Mouse (Mus musculus): Measurements from ENCODE around the gene Olfr1098. TPM values are rescaled to one million over a fixed set of nuclear protein-coding genes. Genes with fewer than 3 reads are reported as not detected.

The Olfr1098 gene
- not detected in 2 replicates for polyA plus RNA-seq (2014; fragmentation: Nextera tagmentation; extraction: Ambion mirVana)

GRCm38 (mm10) chr2:86924445-86924844, at the start of gene Olfr1098:
Gene Olfr1098 (minus strand): TSS chr2:86924545.
- no peak within 1 kb of the TSS for H3K9ac ChIP-seq (replicated peaks; ENCODE audit: low read depth, low read length)
- no peak for ATAC-seq (ENCODE audit: insufficient number of reproducible peaks, insufficient read depth, low FRiP score, low read depth)
- WGBS, result 85% methylated on average over 1 of the region's 1 CpGs

GRCm38 (mm10) chr2:86960593-86960992, 36.2 kb upstream of the Olfr1098 start, which contains the start of gene Olfr1099:
Gene Olfr1099 (minus strand): TSS chr2:86960693.
- Histone ChIP-seq H3K4me3 (ENCODE audit: low read depth, low read length) (no peak within 1 kb of the TSS), H3K27me3 (ENCODE audit: control insufficient read depth, insufficient read depth, low read length) (no peaks in the 10 kb centered on the region), H3K4me2 (replicated peaks; ENCODE audit: low read depth, low read length) (no peak within 1 kb of the TSS), H3K36me3 (ENCODE audit: control insufficient read depth, insufficient read depth, low read length) (no peaks in the 10 kb centered on the region), H3K9ac (replicated peaks; ENCODE audit: low read depth, low read length) (no peak within 1 kb of the TSS), H3K27ac (ENCODE audit: low read length) (no peak within 1 kb of the TSS), H3K4me1 (ENCODE audit: control insufficient read depth, insufficient read depth, low read length) (no peaks in the 10 kb centered on the region), H3K9me3 (ENCODE audit: control insufficient read depth, low read depth, low read length) (no peaks in the 10 kb centered on the region)
- no peak for ATAC-seq (ENCODE audit: insufficient number of reproducible peaks, insufficient read depth, low FRiP score, low read depth)
- 88% methylated on average over 1 of the region's 1 CpGs for WGBS

More at GRCm38 (mm10) chr2:86924445-86924844, at the start of gene Olfr1098:
- no peak within 1 kb of the TSS for H3K4me2 ChIP-seq (replicated peaks; ENCODE audit: low read depth, low read length)
- no peak within 1 kb of the TSS for H3K27ac ChIP-seq (ENCODE audit: low read length)
- H3K4me1 ChIP-seq (ENCODE audit: control insufficient read depth, insufficient read depth, low read length), result no peaks in the 10 kb centered on the region
- H3K4me3 ChIP-seq (ENCODE audit: low read depth, low read length), result no peak within 1 kb of the TSS
- H3K36me3 ChIP-seq (ENCODE audit: control insufficient read depth, insufficient read depth, low read length), result no peaks in the 10 kb centered on the region
- no peaks in the 10 kb centered on the region for H3K27me3 ChIP-seq (ENCODE audit: control insufficient read depth, insufficient read depth, low read length)
- H3K9me3 ChIP-seq (ENCODE audit: control insufficient read depth, low read depth, low read length), result no peaks in the 10 kb centered on the region

- Histone ChIP-seq H3K27ac (ENCODE audit: low read length) (no peak overlapping the region), H3K27me3 (ENCODE audit: control insufficient read depth, insufficient read depth, low read length) (no peaks in the 10 kb centered on the region), H3K4me2 (replicated peaks; ENCODE audit: low read depth, low read length) (no peak overlapping the region), H3K36me3 (ENCODE audit: control insufficient read depth, insufficient read depth, low read length) (no peaks in the 10 kb centered on the region), H3K9ac (replicated peaks; ENCODE audit: low read depth, low read length) (no peak overlapping the region), H3K9me3 (ENCODE audit: control insufficient read depth, low read depth, low read length) (no peaks in the 10 kb centered on the region), H3K4me3 (ENCODE audit: low read depth, low read length) (no peak overlapping the region), H3K4me1 (ENCODE audit: control insufficient read depth, insufficient read depth, low read length) (no peaks in the 10 kb centered on the region)
- ATAC-seq (ENCODE audit: insufficient number of reproducible peaks, insufficient read depth, low FRiP score, low read depth), result no peak
These were observed 2.2 kb upstream of the Olfr1098 start for GRCm38 (mm10) chr2:86926557-86926956.

- Histone ChIP-seq H3K27me3 (ENCODE audit: control insufficient read depth, insufficient read depth, low read length) (no peaks in the 10 kb centered on the region), H3K36me3 (ENCODE audit: control insufficient read depth, insufficient read depth, low read length) (no peaks in the 10 kb centered on the region), H3K4me2 (replicated peaks; ENCODE audit: low read depth, low read length) (no peak overlapping the region), H3K4me3 (ENCODE audit: low read depth, low read length) (no peak overlapping the region), H3K27ac (ENCODE audit: low read length) (no peak overlapping the region), H3K9me3 (ENCODE audit: control insufficient read depth, low read depth, low read length) (no peaks in the 10 kb centered on the region), H3K9ac (replicated peaks; ENCODE audit: low read depth, low read length) (no peak overlapping the region), H3K4me1 (ENCODE audit: control insufficient read depth, insufficient read depth, low read length) (no peaks in the 10 kb centered on the region)
- ATAC-seq (ENCODE audit: insufficient number of reproducible peaks, insufficient read depth, low FRiP score, low read depth), result no peak
- 90% methylated on average over 2 of the region's 2 CpGs for WGBS
These were observed 18.7 kb downstream of the Olfr1098 start for GRCm38 (mm10) chr2:86905647-86906046.

GRCm38 (mm10) chr2:86892116-86892515, 32.2 kb downstream of the Olfr1098 start, which contains the start of gene Olfr1097:
Gene Olfr1097 (minus strand): TSS chr2:86892216.
- WGBS, result 88% methylated on average over 1 of the region's 1 CpGs
- Histone ChIP-seq H3K9ac (replicated peaks; ENCODE audit: low read depth, low read length) (no peak within 1 kb of the TSS), H3K36me3 (ENCODE audit: control insufficient read depth, insufficient read depth, low read length) (no peaks in the 10 kb centered on the region), H3K4me2 (replicated peaks; ENCODE audit: low read depth, low read length) (no peak within 1 kb of the TSS), H3K27ac (ENCODE audit: low read length) (no peak within 1 kb of the TSS), H3K9me3 (ENCODE audit: control insufficient read depth, low read depth, low read length) (no peaks in the 10 kb centered on the region), H3K4me3 (ENCODE audit: low read depth, low read length) (no peak within 1 kb of the TSS), H3K4me1 (ENCODE audit: control insufficient read depth, insufficient read depth, low read length) (no peaks in the 10 kb centered on the region), H3K27me3 (ENCODE audit: control insufficient read depth, insufficient read depth, low read length) (no peaks in the 10 kb centered on the region)
- ATAC-seq (ENCODE audit: insufficient number of reproducible peaks, insufficient read depth, low FRiP score, low read depth), result no peak

- no peaks in the 10 kb centered on the region for H3K9me3 ChIP-seq (ENCODE audit: control insufficient read depth, low read depth, low read length)
- no peaks in the 10 kb centered on the region for H3K27me3 ChIP-seq (ENCODE audit: control insufficient read depth, insufficient read depth, low read length)
- no peaks in the 10 kb centered on the region for H3K36me3 ChIP-seq (ENCODE audit: control insufficient read depth, insufficient read depth, low read length)
- ATAC-seq (ENCODE audit: insufficient number of reproducible peaks, insufficient read depth, low FRiP score, low read depth), result no peak
- no peak within 1 kb of the TSS for H3K9ac ChIP-seq (replicated peaks; ENCODE audit: low read depth, low read length)
- no peak within 1 kb of the TSS for H3K27ac ChIP-seq (ENCODE audit: low read length)
- H3K4me3 ChIP-seq (ENCODE audit: low read depth, low read length), result no peak within 1 kb of the TSS
- WGBS, result 30% methylated on average over 1 of the region's 1 CpGs
- no peaks in the 10 kb centered on the region for H3K4me1 ChIP-seq (ENCODE audit: control insufficient read depth, insufficient read depth, low read length)
- H3K4me2 ChIP-seq (replicated peaks; ENCODE audit: low read depth, low read length), result no peak within 1 kb of the TSS
These were observed 49.6 kb downstream of the Olfr1098 start, which contains the start of gene Gm13723 for GRCm38 (mm10) chr2:86874702-86875101. Gene Gm13723 (minus strand): TSS chr2:86874802.

Other genes starting within 250 kb of the Olfr1098 start
- gene Olfr1086, start 244.5 kb downstream of the Olfr1098 start, polyA plus RNA-seq (2014; fragmentation: Nextera tagmentation; extraction: Ambion mirVana), result not detected in 2 replicates
- gene Olfr1087, start 226.2 kb downstream of the Olfr1098 start, polyA plus RNA-seq (2014; fragmentation: Nextera tagmentation; extraction: Ambion mirVana), result not detected in 2 replicates
- not detected in 2 replicates for gene Olfr1089, start 190.8 kb downstream of the Olfr1098 start, polyA plus RNA-seq (2014; fragmentation: Nextera tagmentation; extraction: Ambion mirVana)
- not detected in 2 replicates for gene Olfr1090, start 165.6 kb downstream of the Olfr1098 start, polyA plus RNA-seq (2014; fragmentation: Nextera tagmentation; extraction: Ambion mirVana)
- gene Olfr1093, start 142.1 kb downstream of the Olfr1098 start, polyA plus RNA-seq (2014; fragmentation: Nextera tagmentation; extraction: Ambion mirVana), result not detected in 2 replicates
- not detected in 2 replicates for gene Olfr141, start 114.5 kb downstream of the Olfr1098 start, polyA plus RNA-seq (2014; fragmentation: Nextera tagmentation; extraction: Ambion mirVana)
- not detected in 2 replicates for gene Olfr1094, start 99.9 kb downstream of the Olfr1098 start, polyA plus RNA-seq (2014; fragmentation: Nextera tagmentation; extraction: Ambion mirVana)
- gene Olfr1095, start 72.8 kb downstream of the Olfr1098 start, polyA plus RNA-seq (2014; fragmentation: Nextera tagmentation; extraction: Ambion mirVana), result not detected in 2 replicates
- not detected in 2 replicates for gene Gm13723, start 49.7 kb downstream of the Olfr1098 start, polyA plus RNA-seq (2014; fragmentation: Nextera tagmentation; extraction: Ambion mirVana)
- gene Olfr1097, start 32.3 kb downstream of the Olfr1098 start, polyA plus RNA-seq (2014; fragmentation: Nextera tagmentation; extraction: Ambion mirVana), result not detected in 2 replicates
- not detected in 2 replicates for gene Olfr1099, start 36.1 kb upstream of the Olfr1098 start, polyA plus RNA-seq (2014; fragmentation: Nextera tagmentation; extraction: Ambion mirVana)
- not detected in 2 replicates for gene Olfr1100, start 55.4 kb upstream of the Olfr1098 start, polyA plus RNA-seq (2014; fragmentation: Nextera tagmentation; extraction: Ambion mirVana)
- not detected in 2 replicates for gene Olfr1101, start 66.7 kb upstream of the Olfr1098 start, polyA plus RNA-seq (2014; fragmentation: Nextera tagmentation; extraction: Ambion mirVana)
- gene Olfr1102, start 73.9 kb upstream of the Olfr1098 start, polyA plus RNA-seq (2014; fragmentation: Nextera tagmentation; extraction: Ambion mirVana), result not detected in 2 replicates
- not detected in 2 replicates for gene Olfr1104, start 102.5 kb upstream of the Olfr1098 start, polyA plus RNA-seq (2014; fragmentation: Nextera tagmentation; extraction: Ambion mirVana)
- not detected in 2 replicates for gene Olfr1105, start 112.0 kb upstream of the Olfr1098 start, polyA plus RNA-seq (2014; fragmentation: Nextera tagmentation; extraction: Ambion mirVana)
- gene Olfr1106, start 127.7 kb upstream of the Olfr1098 start, polyA plus RNA-seq (2014; fragmentation: Nextera tagmentation; extraction: Ambion mirVana), result not detected in 2 replicates
- not detected in 2 replicates for gene Olfr1107, start 151.3 kb upstream of the Olfr1098 start, polyA plus RNA-seq (2014; fragmentation: Nextera tagmentation; extraction: Ambion mirVana)
- gene Olfr1109, start 171.5 kb upstream of the Olfr1098 start, polyA plus RNA-seq (2014; fragmentation: Nextera tagmentation; extraction: Ambion mirVana), result not detected in 2 replicates
- gene Olfr259, start 190.0 kb upstream of the Olfr1098 start, polyA plus RNA-seq (2014; fragmentation: Nextera tagmentation; extraction: Ambion mirVana), result not detected in 2 replicates
- not detected in 2 replicates for gene Olfr1110, start 215.8 kb upstream of the Olfr1098 start, polyA plus RNA-seq (2014; fragmentation: Nextera tagmentation; extraction: Ambion mirVana)
- not detected in 2 replicates for gene Olfr1111, start 228.1 kb upstream of the Olfr1098 start, polyA plus RNA-seq (2014; fragmentation: Nextera tagmentation; extraction: Ambion mirVana)

Data from stomach, embryonic 14.5 days (tissue).